ENCODE assay signal across 32 mouse cellular contexts in genomic region chr6:122283429-122283828, GRCm38 (mm10). TPM values are rescaled to one million over a fixed set of nuclear protein-coding genes. Genes with fewer than 3 reads are reported as not detected.
"Had no signal": no experiment of that assay in that cellular context is flagged by ENCODE, and none has a peak within 500 bp of the region (broad histone marks: within the 10 kb centered on the region; RNA-seq: fewer than 3 reads in every experiment).

No protein-coding gene starts in this region.

- H3K27me3 ChIP-seq: heart, embryonic 12.5 days; hindbrain, embryonic 12.5 days; kidney, embryonic 15.5 days; limb, embryonic 12.5 days; liver, embryonic 13.5 days had no signal

- H3K27ac ChIP-seq: gastrocnemius, adult 2 months; heart, adult 2 months; hindbrain, embryonic 10.5 days; hindbrain, embryonic 12.5 days; hindbrain, embryonic 14.5 days; kidney, embryonic 15.5 days; kidney, postnatal 0 days; layer of hippocampus, adult 2 months; left cerebral cortex, adult 2 months; limb, embryonic 10.5 days; limb, embryonic 12.5 days; liver, embryonic 13.5 days had no signal

- ATAC-seq: hindbrain, embryonic 16.5 days; intestine, embryonic 16.5 days had no signal

- H3K9ac ChIP-seq: heart, embryonic 12.5 days; hindbrain, embryonic 12.5 days; hindbrain, embryonic 14.5 days; kidney, embryonic 15.5 days; limb, embryonic 12.5 days; liver, embryonic 13.5 days had no signal

- H3K4me1 ChIP-seq: heart, embryonic 12.5 days; hindbrain, embryonic 10.5 days; hindbrain, embryonic 12.5 days; kidney, embryonic 15.5 days; limb, embryonic 10.5 days; limb, embryonic 12.5 days; liver, embryonic 13.5 days had no signal

- H3K4me2 ChIP-seq: heart, embryonic 12.5 days; hindbrain, embryonic 12.5 days; hindbrain, embryonic 14.5 days; kidney, embryonic 15.5 days; limb, embryonic 12.5 days; liver, embryonic 11.5 days; liver, embryonic 13.5 days had no signal

- H3K9me3 ChIP-seq: heart, embryonic 12.5 days; hindbrain, embryonic 10.5 days; hindbrain, embryonic 12.5 days; kidney, embryonic 15.5 days; limb, embryonic 10.5 days; limb, embryonic 12.5 days; liver, embryonic 13.5 days had no signal

- DNase-seq: gastrocnemius, adult 2 months; gastrocnemius, postnatal 10 days; gastrocnemius, postnatal 25 days; heart, adult 2 months; heart, postnatal 10 days; heart, postnatal 4 days; kidney, adult 11 months; kidney, adult 2 months; kidney, adult 9 months; kidney, postnatal 14 days; kidney, postnatal 36 days; liver; liver, embryonic 13.5 days had no signal

- H3K4me3 ChIP-seq: gastrocnemius, adult 2 months; heart, adult 2 months; heart, embryonic 12.5 days; hindbrain, embryonic 10.5 days; hindbrain, embryonic 12.5 days; kidney, embryonic 15.5 days; layer of hippocampus, adult 2 months; left cerebral cortex, adult 2 months; limb, embryonic 10.5 days; limb, embryonic 12.5 days; liver, embryonic 13.5 days had no signal

- H3K36me3 ChIP-seq: heart, embryonic 12.5 days; hindbrain, embryonic 10.5 days; hindbrain, embryonic 12.5 days; kidney, embryonic 15.5 days; limb, embryonic 10.5 days; limb, embryonic 12.5 days; liver, embryonic 13.5 days had no signal

RNA-seq across cellular contexts. Expression of gene Klrg1, which starts 0.7 kb away (rescaled TPM):
- total RNA-seq: gastrocnemius, adult 2 months; gastrocnemius, postnatal 10 days; gastrocnemius, postnatal 25 days; gastrocnemius, postnatal 4 days; granulocyte monocyte progenitor cell, adult 5-6 weeks; heart, adult 2 months; heart, postnatal 10 days; heart, postnatal 25 days; heart, postnatal 4 days; left cerebral cortex, adult 2 months had no signal
- polyA plus RNA-seq: heart, embryonic 12.5 days; heart, embryonic 14.5 days; heart, embryonic 16.5 days; intestine, embryonic 14.5 days; intestine, embryonic 16.5 days; kidney, embryonic 15.5 days; limb, embryonic 10.5 days; limb, embryonic 12.5 days; liver, embryonic 11.5 days; liver, embryonic 13.5 days had no signal
